ENCODE assay signal across 29 mouse cellular contexts in the genomic region with DNA sequence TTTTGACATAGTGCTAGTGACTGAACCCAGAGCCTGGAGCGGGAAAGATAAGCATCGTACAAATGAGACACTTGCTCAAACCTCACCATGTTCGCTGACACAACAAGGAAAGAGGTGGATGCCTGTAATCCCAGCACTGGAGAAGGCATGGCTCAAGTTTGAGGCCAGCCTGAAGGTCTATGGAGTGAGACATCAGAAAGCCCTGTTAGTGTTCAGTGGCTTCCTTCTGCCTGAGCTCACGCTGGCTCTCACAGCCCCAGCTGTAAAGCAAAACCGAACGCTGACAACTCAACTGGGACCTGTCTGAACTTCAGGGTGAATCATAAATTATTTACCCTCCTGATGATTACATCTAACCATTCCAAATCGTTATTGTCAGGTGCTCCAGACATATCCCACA. TPM values are rescaled to one million over a fixed set of nuclear protein-coding genes. Genes with fewer than 3 reads are reported as not detected.
DNase-seq lines count a peak whose midpoint lies in the region; ATAC-seq and TF ChIP-seq lines count a peak whose summit lies in the region.
"Had no signal": no experiment of that assay in that cellular context is flagged by ENCODE, and none has a peak within 500 bp of the region (broad histone marks: within the 10 kb centered on the region; RNA-seq: fewer than 3 reads in every experiment).

No protein-coding gene starts in this region.

- TF ChIP-seq EP300 in heart, adult 2 months (IDR thresholded peaks at IDR 0.05; ENCODE audit: insufficient read depth, low read depth, low read length), result no peak
- no peak for TF ChIP-seq EP300 in heart, postnatal 0 days (IDR thresholded peaks at IDR 0.05; ENCODE audit: low read depth)

- TF ChIP-seq POLR2A in heart, adult 2 months (IDR thresholded peaks at IDR 0.05; ENCODE audit: insufficient read depth, low read depth, low read length), result no peak
- TF ChIP-seq POLR2A in testis, adult 2 months (IDR thresholded peaks at IDR 0.05; ENCODE audit: control insufficient read depth, low read depth, low read length), result no peak

- WGBS in heart, adult 2 months, result 66% methylated on average over 7 of the region's 7 CpGs
- 58% methylated on average over 7 of the region's 7 CpGs for WGBS in heart, postnatal 0 days

- no peak for TF ChIP-seq CTCF in heart, adult 2 months (IDR thresholded peaks at IDR 0.05)
- no peak for TF ChIP-seq CTCF in heart, postnatal 0 days (IDR thresholded peaks at IDR 0.05; ENCODE audit: low read depth)
- TF ChIP-seq CTCF in testis, adult 2 months (IDR thresholded peaks at IDR 0.05; ENCODE audit: control insufficient read depth, insufficient read depth, insufficient replicate concordance, low read depth, low read length), result no peak

- H3K4me1 ChIP-seq in heart, adult 2 months (ENCODE audit: control insufficient read depth, insufficient read depth, low read length), result peaks cover 25% of the 10 kb centered on the region
- peaks cover 59% of the 10 kb centered on the region for H3K4me1 ChIP-seq in heart, postnatal 0 days (ENCODE audit: control insufficient read depth, insufficient read depth)
- peaks cover 4% of the 10 kb centered on the region; the same call in 1 of the 2 replicates for H3K4me1 ChIP-seq in testis, adult 2 months (ENCODE audit: control insufficient read depth, insufficient read depth, low read length)

- no peaks in the 10 kb centered on the region for H3K9me3 ChIP-seq in heart, postnatal 0 days (replicated peaks; ENCODE audit: control insufficient read depth, low read length)
- H3K9me3 ChIP-seq: embryonic facial prominence, embryonic 13.5 days; limb, embryonic 10.5 days; limb, embryonic 15.5 days; lung, embryonic 15.5 days; midbrain, embryonic 12.5 days; neural tube, embryonic 13.5 days had no signal

- no peak for ATAC-seq in heart, postnatal 0 days (ENCODE audit: insufficient read depth, low read depth)
- ATAC-seq: forebrain, embryonic 16.5 days; inflammation-experienced regulatory T-cells, adult 6 months had no signal

- no peak overlapping the region for H3K4me2 ChIP-seq in heart, postnatal 0 days (ENCODE audit: low read depth, low read length)
- H3K4me2 ChIP-seq: embryonic facial prominence, embryonic 13.5 days; hindbrain, embryonic 14.5 days; limb, embryonic 15.5 days; lung, embryonic 15.5 days; midbrain, embryonic 12.5 days; neural tube, embryonic 13.5 days had no signal

- H3K9ac ChIP-seq in heart, adult 2 months (ENCODE audit: low read depth, low read length), result peak overlapping the region; percentile 46; the same call in 1 of the 2 replicates
- no peak overlapping the region for H3K9ac ChIP-seq in heart, postnatal 0 days (replicated peaks; ENCODE audit: low read depth, low read length)
- H3K9ac ChIP-seq: embryonic facial prominence, embryonic 13.5 days; hindbrain, embryonic 14.5 days; limb, embryonic 15.5 days; liver, embryonic 14.5 days; lung, embryonic 15.5 days; midbrain, embryonic 12.5 days; neural tube, embryonic 13.5 days had no signal

- intact Hi-C loops in heart, adult 2 months (cut with DNase I), result no loop called here
- intact Hi-C loops in heart, postnatal 10 days (cut with DNase I), result no loop called here

- H3K27ac ChIP-seq in heart, adult 2 months, result peak overlapping the region; percentile 63
- H3K27ac ChIP-seq in heart, postnatal 0 days (ENCODE audit: low read depth), result peak overlapping the region; percentile 73
- no peak overlapping the region; the same call in 1 of the 2 replicates for H3K27ac ChIP-seq in testis, adult 2 months (ENCODE audit: control insufficient read depth, insufficient read depth, low read depth, low read length)
- H3K27ac ChIP-seq: hindbrain, embryonic 14.5 days; limb, embryonic 10.5 days; limb, embryonic 15.5 days; liver, embryonic 14.5 days; midbrain, embryonic 12.5 days; neural tube, embryonic 13.5 days had no signal

- H3K27me3 ChIP-seq in heart, adult 2 months (ENCODE audit: control insufficient read depth, insufficient read depth, low read length), result no peaks in the 10 kb centered on the region
- H3K27me3 ChIP-seq in heart, postnatal 0 days (ENCODE audit: control insufficient read depth, insufficient read depth, low read length), result no peaks in the 10 kb centered on the region
- no peaks in the 10 kb centered on the region for H3K27me3 ChIP-seq in testis, adult 2 months (ENCODE audit: control insufficient read depth, insufficient read depth, low read length)
- H3K27me3 ChIP-seq: embryonic facial prominence, embryonic 13.5 days; limb, embryonic 15.5 days; lung, embryonic 15.5 days; midbrain, embryonic 12.5 days; neural tube, embryonic 13.5 days had no signal

- peaks cover 11% of the 10 kb centered on the region for H3K36me3 ChIP-seq in heart, adult 2 months (ENCODE audit: control insufficient read depth, insufficient read depth, low read length)
- H3K36me3 ChIP-seq in heart, postnatal 0 days (replicated peaks; ENCODE audit: control insufficient read depth, insufficient read depth, low read length), result no peaks in the 10 kb centered on the region
- no peaks in the 10 kb centered on the region for H3K36me3 ChIP-seq in testis, adult 2 months (ENCODE audit: control insufficient read depth, insufficient read depth, low read length)
- H3K36me3 ChIP-seq: embryonic facial prominence, embryonic 13.5 days; limb, embryonic 10.5 days; limb, embryonic 15.5 days; lung, embryonic 15.5 days; neural tube, embryonic 13.5 days had no signal

- H3K4me3 ChIP-seq in heart, adult 2 months, result no peak overlapping the region
- no peak overlapping the region for H3K4me3 ChIP-seq in heart, postnatal 0 days (ENCODE audit: low read depth, low read length)
- H3K4me3 ChIP-seq in testis, adult 2 months (ENCODE audit: control insufficient read depth, low read depth, low read length), result peak overlapping the region; percentile 85
- H3K4me3 ChIP-seq: embryonic facial prominence, embryonic 13.5 days; limb, embryonic 10.5 days; limb, embryonic 15.5 days; lung, embryonic 15.5 days; midbrain, embryonic 12.5 days; neural tube, embryonic 13.5 days had no signal

- H3K79me2 ChIP-seq in heart, adult 2 months (replicated peaks; ENCODE audit: control insufficient read depth, insufficient read depth, low read length), result peaks cover 4% of the 10 kb centered on the region; the same call in 1 of the 2 replicates

- no peak for DNase-seq in heart, adult 2 months
- DNase-seq in heart, postnatal 4 days, result no peak
- DNase-seq in heart, postnatal 0 days (ENCODE audit: low spot score), result no peak
- DNase-seq in heart, postnatal 10 days, result no peak
- no peak for DNase-seq in testis, postnatal 14 days (ENCODE audit: low spot score)
- DNase-seq in T-cell, adult 2 months (ENCODE audit: low spot score), result no peak
- DNase-seq: adrenal gland, postnatal 36 days; B cell, adult 2 months; cerebellum, adult 18-20 months; cerebellum, postnatal 10 days; gastrocnemius, postnatal 14 days; heart, adult 18-20 months; kidney, adult 11 months; kidney, postnatal 14 days; layer of hippocampus, adult 9-11 months; lung, postnatal 36 days; thymus, adult 18-20 months; thymus, postnatal 25 days had no signal

RNA-seq across cellular contexts. Expression of gene Clip1, which starts 18.5 kb away (rescaled TPM):
- total RNA-seq in heart, adult 2 months (2021), result 100 to 1,000 TPM; 156 to 195 TPM
- polyA plus RNA-seq in heart, adult 2 months (2012; rRNA removed), result 77.2 and 107 TPM in 2 replicates
- total RNA-seq in heart, postnatal 4 days (2021), result 100 to 1,000 TPM; 108 to 117 TPM
- 65.2 and 70.0 TPM in 2 replicates for total RNA-seq in heart, postnatal 0 days (2014; rRNA removed; ENCODE audit: low replicate concordance)
- polyA plus RNA-seq in heart, postnatal 0 days (2015; fragmentation: Nextera tagmentation; extraction: Ambion mirVana), result 41.4 and 44.1 TPM in 2 replicates
- total RNA-seq in heart, postnatal 10 days (2021), result 100 to 1,000 TPM; 135 to 144 TPM
- polyA plus RNA-seq in testis, adult 2 months (2012; rRNA removed), result 96.1 and 101 TPM in 2 replicates

RNA-seq across cellular contexts. Expression of gene Zcchc8, which starts 54.9 kb away (rescaled TPM):
- total RNA-seq in heart, adult 2 months (2021), result 10 to 100 TPM; 23.2 to 24.9 TPM
- 12.6 and 16.1 TPM in 2 replicates for polyA plus RNA-seq in heart, adult 2 months (2012; rRNA removed)
- total RNA-seq in heart, postnatal 4 days (2021), result 10 to 100 TPM; 53.1 to 57.6 TPM
- 11.8 and 30.8 TPM in 2 replicates for total RNA-seq in heart, postnatal 0 days (2014; rRNA removed; ENCODE audit: low replicate concordance)
- 31.3 and 31.8 TPM in 2 replicates for polyA plus RNA-seq in heart, postnatal 0 days (2015; fragmentation: Nextera tagmentation; extraction: Ambion mirVana)
- total RNA-seq in heart, postnatal 10 days (2021), result 10 to 100 TPM; 39.4 to 49.5 TPM
- 49.2 and 54.8 TPM in 2 replicates for polyA plus RNA-seq in testis, adult 2 months (2012; rRNA removed)
